ENCODE assay signal across 27 mouse cellular contexts in the genomic region with DNA sequence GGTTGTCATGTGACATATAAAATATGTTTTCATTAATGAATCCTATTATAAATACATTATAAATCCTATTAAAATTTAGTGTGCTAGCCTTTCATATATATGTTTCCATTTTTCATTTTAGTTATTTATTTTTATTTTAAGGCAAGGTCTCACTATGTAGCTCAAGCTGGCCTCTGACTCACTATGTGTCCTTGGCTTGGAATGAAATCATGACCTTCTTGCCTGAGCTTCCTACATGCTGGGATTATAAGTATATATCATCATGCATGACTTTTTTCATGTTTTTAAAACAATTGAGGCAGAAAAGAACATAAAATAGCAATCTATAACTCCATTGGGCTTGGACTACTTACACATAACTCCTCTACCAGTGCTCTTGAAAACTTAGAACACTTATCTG. TPM values are rescaled to one million over a fixed set of nuclear protein-coding genes. Genes with fewer than 3 reads are reported as not detected.
"Had no signal": no experiment of that assay in that cellular context is flagged by ENCODE, and none has a peak within 500 bp of the region (broad histone marks: within the 10 kb centered on the region; RNA-seq: fewer than 3 reads in every experiment).

No protein-coding gene starts in this region.

- DNase-seq: lung, adult 18-20 months; lung, embryonic 14.5 days; lung, postnatal 10 days; lung, postnatal 4 days; midbrain, embryonic 14.5 days; retina, postnatal 1 day; right cerebral cortex, adult 18-20 months; right cerebral cortex, postnatal 25 days; right cerebral cortex, postnatal 4 days; spleen, adult 18-20 months; thymus, adult 18-20 months; thymus, postnatal 14 days; thymus, postnatal 36 days had no signal

RNA-seq across cellular contexts. Expression of a gene that starts 52.4 kb away (rescaled TPM):
- total RNA-seq: megakaryocyte, adult 5-6 weeks; megakaryocyte-erythroid progenitor cell, adult 5-6 weeks had no signal
- polyA plus RNA-seq: lung, embryonic 14.5 days; lung, embryonic 16.5 days; midbrain, embryonic 10.5 days; midbrain, embryonic 12.5 days; midbrain, embryonic 14.5 days; midbrain, embryonic 16.5 days; myocyte; neural tube, embryonic 11.5 days; neural tube, embryonic 13.5 days; neural tube, embryonic 15.5 days; small intestine, adult 2 months; stomach, embryonic 14.5 days; stomach, embryonic 16.5 days; thymus, postnatal 0 days had no signal
